Comparison of ENCODE assay signal across 7 mouse cellular contexts in genomic region chr3:122461932-122462871, GRCm38 (mm10).
DNase-seq lines count a peak whose midpoint lies in the region; ATAC-seq and TF ChIP-seq lines count a peak whose summit lies in the region.

No protein-coding gene starts in this region.

- H3K4me2 ChIP-seq in hindbrain, embryonic 14.5 days (replicated peaks): peak overlapping the region; percentile 27
- 0 out of 2 replicates have a peak overlapping the region, but pooled peaks have one; percentile 17 for H3K4me2 ChIP-seq in lung, postnatal 0 days (replicated peaks; ENCODE audit: low read depth, low read length)

- H3K27me3 ChIP-seq in hindbrain, embryonic 14.5 days (ENCODE audit: control insufficient read depth, insufficient read depth, low read length): no peaks in the 10 kb centered on the region
- H3K27me3 ChIP-seq in lung, postnatal 0 days (replicated peaks; ENCODE audit: insufficient read depth, low read length): no peaks in the 10 kb centered on the region

- 28% methylated on average over 18 of the region's 18 CpGs for WGBS in hindbrain, embryonic 14.5 days
- WGBS in lung, postnatal 0 days: 53% methylated on average over 18 of the region's 18 CpGs

- no peak overlapping the region for H3K9ac ChIP-seq in hindbrain, embryonic 14.5 days
- H3K9ac ChIP-seq in lung, postnatal 0 days (replicated peaks; ENCODE audit: low read depth): no peak overlapping the region

- H3K9me3 ChIP-seq in hindbrain, embryonic 14.5 days (ENCODE audit: control insufficient read depth, low read length): no peaks in the 10 kb centered on the region
- no peaks in the 10 kb centered on the region for H3K9me3 ChIP-seq in lung, postnatal 0 days (ENCODE audit: low read length)

- no peak; the same call in 1 of the 2 replicates for TF ChIP-seq CTCF in lung, postnatal 0 days (IDR thresholded peaks at IDR 0.05)

- 0 out of 2 replicates have a peak, but pooled peaks have one; percentile 28 for TF ChIP-seq EP300 in lung, postnatal 0 days (IDR thresholded peaks at IDR 0.05)

- H3K4me1 ChIP-seq in hindbrain, embryonic 14.5 days (replicated peaks; ENCODE audit: control insufficient read depth, insufficient read depth, low read length): peaks cover 23% of the 10 kb centered on the region
- peaks cover 17% of the 10 kb centered on the region for H3K4me1 ChIP-seq in lung, postnatal 0 days (ENCODE audit: insufficient read depth, low read depth, low read length)

- DNase-seq in A20 (ENCODE audit: low read depth, low spot score): peak; percentile 70
- peak; percentile 20 to 33 for DNase-seq in B cell, adult 2 months
- DNase-seq in embryo, embryonic 11 days: peak; percentile 57
- no peak for DNase-seq in hindbrain, embryonic 14.5 days (ENCODE audit: low spot score)
- peak; percentile 73 for DNase-seq in lung, postnatal 0 days (ENCODE audit: low spot score)
- peak; percentile 82 for DNase-seq in testis, postnatal 14 days (ENCODE audit: low spot score)
- no peak for DNase-seq in layer of hippocampus, adult 9-11 months

- ATAC-seq in hindbrain, embryonic 14.5 days (ENCODE audit: low FRiP score): peak; percentile 25; the same call in 1 of the 2 replicates
- ATAC-seq in lung, postnatal 0 days: peak; percentile 42

- H3K4me3 ChIP-seq in hindbrain, embryonic 14.5 days (replicated peaks; ENCODE audit: low read length): no peak overlapping the region
- H3K4me3 ChIP-seq in lung, postnatal 0 days (ENCODE audit: low read depth, low read length): no peak overlapping the region

- H3K27ac ChIP-seq in hindbrain, embryonic 14.5 days: peak overlapping the region; percentile 56
- peak overlapping the region; percentile 62 for H3K27ac ChIP-seq in lung, postnatal 0 days (ENCODE audit: low read length)

- H3K36me3 ChIP-seq in hindbrain, embryonic 14.5 days (replicated peaks; ENCODE audit: control insufficient read depth, insufficient read depth): no peaks in the 10 kb centered on the region
- H3K36me3 ChIP-seq in lung, postnatal 0 days (ENCODE audit: insufficient read depth, low read length): no peaks in the 10 kb centered on the region

Comparison
In these comparisons a context has a peak if more than half of its experiments do, and no peak if none do; other contexts are left out.
1. DNase-seq: peak in A20 (single experiment), B cell, adult 2 months (2 of 2), embryo, embryonic 11 days (single experiment), lung, postnatal 0 days (single experiment) and testis, postnatal 14 days (single experiment); none in hindbrain, embryonic 14.5 days (single experiment) and layer of hippocampus, adult 9-11 months (single experiment).